Mouse (Mus musculus) stomach, adult 2 months (tissue): ENCODE data around the gene Tdpoz4. TPM values are rescaled to one million over a fixed set of nuclear protein-coding genes. Genes with fewer than 3 reads are reported as not detected.

Experiments used
- polyA plus RNA-seq: library from polyadenylated mRNA; depleted of rRNA; stranded (reverse); fragments of >200 nt; gene quantifications from 2 replicates; pipeline ENCODE4 v1.2.3, GENCODE M21; 2012; rRNA removed

The Tdpoz4 gene
- not detected in 2 replicates for polyA plus RNA-seq

GRCm38 (mm10) chr3:93796098-93796497 lies at the start of gene Tdpoz4:
Gene Tdpoz4, plus strand, starts transcription at chr3:93796398.

GRCm38 (mm10) chr3:93772700-93773099 lies 23.5 kb upstream of the Tdpoz4 start, which contains the start of gene Gm5773:
Gene Gm5773, plus strand, starts transcription at chr3:93773000.

GRCm38 (mm10) chr3:93825720-93826119 lies 29.5 kb downstream of the Tdpoz4 start, which contains the start of gene Tdpoz3:
Gene Tdpoz3, plus strand, starts transcription at chr3:93826020.

Other genes starting within 250 kb of the Tdpoz4 start
- 8.6 and 12.4 TPM in 2 replicates for gene S100a10, start 241.3 kb upstream of the Tdpoz4 start, polyA plus RNA-seq
- gene Tdpoz2, start 143.7 kb upstream of the Tdpoz4 start, polyA plus RNA-seq, result not detected in 2 replicates
- gene Tdpoz1, start 120.1 kb upstream of the Tdpoz4 start, polyA plus RNA-seq, result not detected in 2 replicates
- gene Gm37596, start 103.3 kb upstream of the Tdpoz4 start, polyA plus RNA-seq, result not detected in 2 replicates
- gene Gm5773, start 23.4 kb upstream of the Tdpoz4 start, polyA plus RNA-seq, result not detected in 2 replicates
- not detected in 2 replicates for gene Tdpoz3, start 29.6 kb downstream of the Tdpoz4 start, polyA plus RNA-seq
- 0.09 TPM in 1 of 2 replicates, not detected in the other for gene Gm9117, start 147.1 kb downstream of the Tdpoz4 start, polyA plus RNA-seq
- gene Tdpoz5, start 164.9 kb downstream of the Tdpoz4 start, polyA plus RNA-seq, result not detected in 2 replicates